Comparison of ENCODE assay signal across 13 mouse cellular contexts in the genomic region with DNA sequence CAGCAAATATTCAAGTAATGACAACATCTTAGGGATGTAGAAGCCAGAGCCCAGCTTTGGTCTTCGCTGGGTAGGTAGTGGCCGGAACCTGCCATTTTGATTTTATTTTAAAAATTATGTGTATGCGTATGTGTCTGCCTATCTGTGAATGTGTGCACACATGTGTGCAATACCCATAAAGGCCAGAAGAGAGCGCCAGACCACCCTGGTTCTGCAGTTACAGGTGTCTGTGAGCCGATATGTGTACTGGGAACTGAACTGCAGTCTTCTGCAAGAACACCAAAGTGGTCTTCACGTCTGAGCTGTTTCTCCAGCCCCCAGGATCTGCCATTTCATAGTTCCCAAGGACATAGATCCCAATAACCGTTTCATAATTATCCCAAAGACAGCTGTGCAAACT.
DNase-seq lines count a peak whose midpoint lies in the region; ATAC-seq and TF ChIP-seq lines count a peak whose summit lies in the region.
"Had no signal": no experiment of that assay in that cellular context is flagged by ENCODE, and none has a peak within 500 bp of the region (broad histone marks: within the 10 kb centered on the region; RNA-seq: fewer than 3 reads in every experiment).

No protein-coding gene starts in this region.

- no peak overlapping the region for H3K4me2 ChIP-seq in forebrain, postnatal 0 days (ENCODE audit: low read depth)
- H3K4me2 ChIP-seq in forebrain, embryonic 11.5 days (ENCODE audit: low read depth, low read length, severe bottlenecking): no peak overlapping the region
- H3K4me2 ChIP-seq: forebrain, embryonic 15.5 days; kidney, embryonic 15.5 days; limb, embryonic 15.5 days; midbrain, embryonic 12.5 days had no signal

- H3K4me3 ChIP-seq in forebrain, postnatal 0 days (ENCODE audit: low read depth, low read length): no peak overlapping the region
- H3K4me3 ChIP-seq in forebrain, embryonic 11.5 days (ENCODE audit: low read depth, low read length): no peak overlapping the region
- H3K4me3 ChIP-seq in liver, adult 2 months (ENCODE audit: insufficient read depth, low read depth, low read length): no peak overlapping the region
- H3K4me3 ChIP-seq: forebrain, embryonic 15.5 days; kidney, embryonic 15.5 days; limb, embryonic 15.5 days; midbrain, embryonic 12.5 days had no signal

- no peak for DNase-seq in forebrain, postnatal 0 days
- DNase-seq in forebrain, embryonic 11.5 days (ENCODE audit: low spot score): no peak
- no peak for DNase-seq in liver, adult 2 months (ENCODE audit: extremely low read depth, low read depth, low spot score)
- no peak for DNase-seq in liver
- DNase-seq in CD4-positive helper T cell, adult 2 months (ENCODE audit: low read depth, low spot score): peak; percentile 18
- DNase-seq in ZHBTc4 (ENCODE audit: low read depth, low spot score): peak; percentile 64
- DNase-seq in thymus, postnatal 10 days (ENCODE audit: low spot score in 2 of 2): no peak
- no peak for DNase-seq in lung, postnatal 14 days

- no peaks in the 10 kb centered on the region for H3K27me3 ChIP-seq in forebrain, postnatal 0 days (ENCODE audit: insufficient read depth, low read length)
- no peaks in the 10 kb centered on the region for H3K27me3 ChIP-seq in forebrain, embryonic 11.5 days (ENCODE audit: control insufficient read depth, insufficient read depth, low read length)
- no peaks in the 10 kb centered on the region for H3K27me3 ChIP-seq in liver, adult 2 months (ENCODE audit: control insufficient read depth, insufficient read depth, low read length)
- H3K27me3 ChIP-seq: forebrain, embryonic 15.5 days had no signal

- 94% methylated on average over 7 of the region's 7 CpGs for WGBS in forebrain, postnatal 0 days
- WGBS in forebrain, embryonic 11.5 days: 86% methylated on average over 7 of the region's 7 CpGs
- WGBS in liver, adult 2 months: 91% methylated on average over 7 of the region's 7 CpGs

- TF ChIP-seq CTCF in forebrain, postnatal 0 days (IDR thresholded peaks at IDR 0.05; ENCODE audit: low read depth): peak; percentile 57
- peak; percentile 2; the same call in 1 of the 2 replicates for TF ChIP-seq CTCF in liver, adult 2 months (IDR thresholded peaks at IDR 0.05; ENCODE audit: low read depth, low read length)

- no peaks in the 10 kb centered on the region for H3K36me3 ChIP-seq in forebrain, postnatal 0 days (ENCODE audit: insufficient read depth)
- H3K36me3 ChIP-seq in forebrain, embryonic 11.5 days (ENCODE audit: control insufficient read depth, insufficient read depth, low read length): no peaks in the 10 kb centered on the region
- no peaks in the 10 kb centered on the region for H3K36me3 ChIP-seq in liver, adult 2 months (ENCODE audit: control insufficient read depth, insufficient read depth, low read length)
- H3K36me3 ChIP-seq: forebrain, embryonic 15.5 days; kidney, embryonic 15.5 days; limb, embryonic 15.5 days; midbrain, embryonic 12.5 days had no signal

- TF ChIP-seq POLR2A in liver, adult 2 months (IDR thresholded peaks at IDR 0.05; ENCODE audit: extremely low read depth, insufficient read depth, low read length): no peak

- H3K9me3 ChIP-seq in forebrain, postnatal 0 days (ENCODE audit: low read length): no peaks in the 10 kb centered on the region
- H3K9me3 ChIP-seq in forebrain, embryonic 11.5 days (ENCODE audit: control insufficient read depth, low read length): no peaks in the 10 kb centered on the region
- H3K9me3 ChIP-seq: forebrain, embryonic 15.5 days; kidney, embryonic 15.5 days; limb, embryonic 15.5 days; midbrain, embryonic 12.5 days had no signal

- H3K4me1 ChIP-seq in forebrain, postnatal 0 days (ENCODE audit: insufficient read depth): peaks cover 13% of the 10 kb centered on the region
- H3K4me1 ChIP-seq in forebrain, embryonic 11.5 days (replicated peaks; ENCODE audit: control insufficient read depth, insufficient read depth, low read length): no peaks in the 10 kb centered on the region; the same call in none of the 2 replicates
- H3K4me1 ChIP-seq in liver, adult 2 months (ENCODE audit: control insufficient read depth, insufficient read depth, low read length): peaks cover 12% of the 10 kb centered on the region

- no peak for ATAC-seq in forebrain, postnatal 0 days
- no peak for ATAC-seq in forebrain, embryonic 11.5 days (replicated peaks; ENCODE audit: low FRiP score)
- ATAC-seq: forebrain, embryonic 15.5 days; hindbrain, embryonic 16.5 days had no signal

- no peak overlapping the region for H3K9ac ChIP-seq in forebrain, postnatal 0 days
- no peak overlapping the region for H3K9ac ChIP-seq in forebrain, embryonic 11.5 days (ENCODE audit: low read length)
- H3K9ac ChIP-seq in liver, adult 2 months (ENCODE audit: low read depth, low read length): no peak overlapping the region
- H3K9ac ChIP-seq: forebrain, embryonic 15.5 days; kidney, embryonic 15.5 days; limb, embryonic 15.5 days; midbrain, embryonic 12.5 days had no signal

- no peak overlapping the region for H3K27ac ChIP-seq in forebrain, postnatal 0 days (ENCODE audit: low read depth, low read length)
- H3K27ac ChIP-seq in forebrain, embryonic 11.5 days (ENCODE audit: low read depth, low read length): no peak overlapping the region
- H3K27ac ChIP-seq in liver, adult 2 months (replicated peaks; ENCODE audit: insufficient read depth, low read depth, low read length): no peak overlapping the region
- H3K27ac ChIP-seq: forebrain, embryonic 15.5 days; kidney, embryonic 15.5 days; limb, embryonic 15.5 days; midbrain, embryonic 12.5 days had no signal

- no peaks in the 10 kb centered on the region for H3K79me2 ChIP-seq in liver, adult 2 months (ENCODE audit: control insufficient read depth, insufficient read depth, low read length)

Comparison
In these comparisons a context has a peak if more than half of its experiments do, and no peak if none do; other contexts are left out.
1. DNase-seq: peak in CD4-positive helper T cell, adult 2 months (single experiment) and ZHBTc4 (single experiment); none in forebrain, postnatal 0 days (single experiment), forebrain, embryonic 11.5 days (single experiment), liver, adult 2 months (single experiment), liver (single experiment), thymus, postnatal 10 days (0 of 2) and lung, postnatal 14 days (single experiment).